ENCODE assay signal across 11 mouse cellular contexts in the genomic region with DNA sequence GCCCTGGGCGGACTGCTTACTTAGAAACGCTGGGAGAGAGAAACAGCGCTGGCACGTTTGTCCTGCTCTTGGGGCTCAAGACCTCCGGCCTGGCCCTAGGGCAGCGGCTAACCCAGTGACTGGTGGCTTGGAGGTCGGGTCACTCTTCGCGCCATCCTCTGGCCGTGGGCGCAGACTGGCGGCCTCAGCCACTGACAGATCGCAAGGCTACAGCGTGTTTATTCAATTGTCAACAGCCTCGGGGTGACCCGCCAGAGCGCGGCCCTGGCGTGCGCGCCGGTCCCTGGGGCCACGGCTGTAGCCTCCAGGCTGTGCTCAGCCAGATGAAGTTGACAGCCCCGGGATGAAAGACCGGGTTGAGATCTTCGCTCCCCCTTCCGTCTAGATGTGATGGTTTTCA. TPM values are rescaled to one million over a fixed set of nuclear protein-coding genes. Genes with fewer than 3 reads are reported as not detected.
DNase-seq lines count a peak whose midpoint lies in the region; ATAC-seq and TF ChIP-seq lines count a peak whose summit lies in the region.
"Had no signal": no experiment of that assay in that cellular context is flagged by ENCODE, and none has a peak within 500 bp of the region (broad histone marks: within the 10 kb centered on the region; RNA-seq: fewer than 3 reads in every experiment).

No protein-coding gene starts in this region.

- peak overlapping the region; percentile 59 for H3K4me2 ChIP-seq in heart, embryonic 11.5 days
- H3K4me2 ChIP-seq in forebrain, postnatal 0 days (ENCODE audit: low read depth) = no peak overlapping the region
- peak overlapping the region; percentile 58 for H3K4me2 ChIP-seq in liver, embryonic 11.5 days

- WGBS in heart, embryonic 11.5 days (ENCODE audit: insufficient replicate concordance) = under 1% methylated on average over 27 of the region's 27 CpGs
- 1% methylated on average over 27 of the region's 27 CpGs for WGBS in forebrain, postnatal 0 days
- WGBS in liver, embryonic 11.5 days = 2% methylated on average over 27 of the region's 27 CpGs

- H3K9me3 ChIP-seq in heart, embryonic 11.5 days (replicated peaks; ENCODE audit: control insufficient read depth, low read length) = no peaks in the 10 kb centered on the region
- no peaks in the 10 kb centered on the region for H3K9me3 ChIP-seq in forebrain, postnatal 0 days (ENCODE audit: low read length)
- no peaks in the 10 kb centered on the region for H3K9me3 ChIP-seq in liver, embryonic 11.5 days (ENCODE audit: control insufficient read depth, low read length)

- TF ChIP-seq CTCF in forebrain, postnatal 0 days (IDR thresholded peaks at IDR 0.05; ENCODE audit: low read depth) = no peak

- peaks cover 13% of the 10 kb centered on the region; the same call in 1 of the 2 replicates for H3K4me1 ChIP-seq in heart, embryonic 11.5 days (ENCODE audit: control insufficient read depth, insufficient read depth, low read length)
- H3K4me1 ChIP-seq in forebrain, postnatal 0 days (ENCODE audit: insufficient read depth) = no peaks in the 10 kb centered on the region
- peaks cover 4% of the 10 kb centered on the region for H3K4me1 ChIP-seq in liver, embryonic 11.5 days (replicated peaks; ENCODE audit: control insufficient read depth, insufficient read depth, low read length)

- H3K27ac ChIP-seq in heart, embryonic 11.5 days (ENCODE audit: low read depth, low read length) = no peak overlapping the region
- no peak overlapping the region for H3K27ac ChIP-seq in forebrain, postnatal 0 days (ENCODE audit: low read depth, low read length)
- H3K27ac ChIP-seq in liver, embryonic 11.5 days (ENCODE audit: low read depth, low read length) = no peak overlapping the region

- no peak for DNase-seq in heart, adult 18-20 months
- DNase-seq in R1 (ENCODE audit: low read depth, low spot score) = peak; percentile 28
- DNase-seq in forebrain, postnatal 0 days = no peak
- DNase-seq in liver, embryonic 11.5 days (ENCODE audit: low spot score) = peak; percentile 50
- DNase-seq in right cerebral cortex, adult 2 months (ENCODE audit: low spot score in 2 of 2) = no peak
- no peak for DNase-seq in cerebellum, adult 8-10 months
- DNase-seq in frontal cortex, postnatal 25 days (ENCODE audit: low spot score in 2 of 2) = no peak
- DNase-seq: lung, postnatal 36 days had no signal

- H3K36me3 ChIP-seq in heart, embryonic 11.5 days (ENCODE audit: control insufficient read depth, insufficient read depth, low read length) = no peaks in the 10 kb centered on the region
- no peaks in the 10 kb centered on the region for H3K36me3 ChIP-seq in forebrain, postnatal 0 days (ENCODE audit: insufficient read depth)
- H3K36me3 ChIP-seq in liver, embryonic 11.5 days (ENCODE audit: control insufficient read depth, insufficient read depth, low read length) = no peaks in the 10 kb centered on the region

- H3K4me3 ChIP-seq in heart, embryonic 11.5 days (ENCODE audit: low read depth, low read length) = peak overlapping the region; percentile 29
- H3K4me3 ChIP-seq in forebrain, postnatal 0 days (ENCODE audit: low read depth, low read length) = no peak overlapping the region
- H3K4me3 ChIP-seq in liver, embryonic 11.5 days (ENCODE audit: low read depth, low read length) = 0 out of 2 replicates have a peak overlapping the region, but pooled peaks have one; percentile 14

- peaks cover 75% of the 10 kb centered on the region for H3K27me3 ChIP-seq in heart, embryonic 11.5 days (ENCODE audit: control insufficient read depth, insufficient read depth, low read length)
- H3K27me3 ChIP-seq in forebrain, postnatal 0 days (ENCODE audit: insufficient read depth, low read length) = peaks cover 79% of the 10 kb centered on the region
- H3K27me3 ChIP-seq in liver, embryonic 11.5 days (replicated peaks; ENCODE audit: control insufficient read depth, insufficient read depth, low read length) = peaks cover 86% of the 10 kb centered on the region

- ATAC-seq in heart, embryonic 11.5 days (replicated peaks; ENCODE audit: insufficient number of reproducible peaks, low FRiP score, low TSS enrichment) = no peak
- ATAC-seq in forebrain, postnatal 0 days = 0 out of 2 replicates have a peak, but pooled peaks have one; percentile 13
- no peak for ATAC-seq in liver, embryonic 11.5 days (replicated peaks; ENCODE audit: low FRiP score)

- H3K9ac ChIP-seq in heart, embryonic 11.5 days (ENCODE audit: low read depth, low read length) = no peak overlapping the region
- no peak overlapping the region for H3K9ac ChIP-seq in forebrain, postnatal 0 days
- H3K9ac ChIP-seq in liver, embryonic 11.5 days (ENCODE audit: low read depth, low read length) = no peak overlapping the region

RNA-seq across cellular contexts. Expression of a gene that starts 3.4 kb away (rescaled TPM):
- 32.9 and 37.5 TPM in 2 replicates for polyA plus RNA-seq in heart, embryonic 11.5 days (2014; fragmentation: Nextera tagmentation; extraction: Ambion mirVana)
- total RNA-seq in heart, adult 18-20 months (2021) = 1 to 10 TPM; 4.1 to 6.8 TPM
- total RNA-seq in forebrain, postnatal 0 days (2014; rRNA removed) = 0.08 and 0.14 TPM in 2 replicates
- polyA plus RNA-seq in forebrain, postnatal 0 days (2015; fragmentation: Nextera tagmentation; extraction: Ambion mirVana) = 0.19 and 0.24 TPM in 2 replicates
- 19.6 and 21.3 TPM in 2 replicates for polyA plus RNA-seq in liver, embryonic 11.5 days (2014; fragmentation: Nextera tagmentation; extraction: Ambion mirVana)
- total RNA-seq: MEL had no signal

RNA-seq across cellular contexts. Expression of a gene that starts 31.1 kb away (rescaled TPM):
- not detected in 2 replicates for polyA plus RNA-seq in heart, embryonic 11.5 days (2014; fragmentation: Nextera tagmentation; extraction: Ambion mirVana)
- total RNA-seq in heart, adult 18-20 months (2021) = not detected
- not detected in 2 replicates for total RNA-seq in forebrain, postnatal 0 days (2014; rRNA removed)
- not detected in 2 replicates for polyA plus RNA-seq in forebrain, postnatal 0 days (2015; fragmentation: Nextera tagmentation; extraction: Ambion mirVana)
- not detected in 2 replicates for polyA plus RNA-seq in liver, embryonic 11.5 days (2014; fragmentation: Nextera tagmentation; extraction: Ambion mirVana)
- total RNA-seq: MEL had no signal
- polyA plus RNA-seq: cortical plate, adult 2 months had no signal

Comparison
In these comparisons a context has a peak if more than half of its experiments do, and no peak if none do; other contexts are left out.
1. DNase-seq: peak in R1 (single experiment) and liver, embryonic 11.5 days (single experiment); none in heart, adult 18-20 months (0 of 2), forebrain, postnatal 0 days (single experiment), right cerebral cortex, adult 2 months (0 of 2), cerebellum, adult 8-10 months (single experiment) and frontal cortex, postnatal 25 days (0 of 2).
2. RNA of a gene that starts 3.4 kb away (polyA plus RNA-seq): 32.9 to 37.5 TPM in heart, embryonic 11.5 days and 19.6 to 21.3 TPM in liver, embryonic 11.5 days; 0.19 to 0.24 TPM in forebrain, postnatal 0 days; every median in the first group is over 10 times any median in the second.